Mouse (Mus musculus): Measurements from ENCODE around the gene Cux2. TPM values are rescaled to one million over a fixed set of nuclear protein-coding genes. Genes with fewer than 3 reads are reported as not detected.

Cux2 gene
- polyA plus RNA-seq, 1 experiment from 2014 or later = 6.4 TPM

GRCm38 (mm10) chr5:121972680-121973192, 77.2 kb downstream of the Cux2 start:
- peak; percentile 52 for DNase-seq (ENCODE audit: low spot score)
- Histone ChIP-seq H3K9me3 (replicated peaks) (peaks cover 6% of the 10 kb centered on the region; the same call in 1 of the 2 replicates), H3K4me3 (no peak overlapping the region), H3K27me3 (ENCODE audit: low read depth, poor library complexity, severe bottlenecking) (no peaks in the 10 kb centered on the region), H3K27ac (replicated peaks) (peak overlapping the region; percentile 35; the same call in 1 of the 2 replicates), H3K36me3 (peaks cover 5% of the 10 kb centered on the region), H3K4me1 (peaks cover 26% of the 10 kb centered on the region)
- WGBS = 67% methylated on average over 23 of the region's 23 CpGs

GRCm38 (mm10) chr5:121968999-121969398, 80.9 kb downstream of the Cux2 start:
- Histone ChIP-seq H3K4me3 (no peak overlapping the region), H3K27me3 (ENCODE audit: low read depth, poor library complexity, severe bottlenecking) (no peaks in the 10 kb centered on the region), H3K9me3 (replicated peaks) (peaks cover 6% of the 10 kb centered on the region; the same call in 1 of the 2 replicates), H3K36me3 (peaks cover 5% of the 10 kb centered on the region), H3K27ac (replicated peaks) (no peak overlapping the region), H3K4me1 (peaks cover 58% of the 10 kb centered on the region)
- 95% methylated on average over 15 of the region's 15 CpGs for WGBS
- no peak for DNase-seq (ENCODE audit: low spot score)

- DNase-seq (ENCODE audit: low spot score) = no peak
- no peak overlapping the region for H3K4me3 ChIP-seq
- WGBS = 88% methylated on average over 15 of the region's 15 CpGs
- peaks cover 52% of the 10 kb centered on the region for H3K4me1 ChIP-seq
- peaks cover 6% of the 10 kb centered on the region; the same call in 1 of the 2 replicates for H3K9me3 ChIP-seq (replicated peaks)
- H3K36me3 ChIP-seq = peaks cover 5% of the 10 kb centered on the region
- H3K27ac ChIP-seq (replicated peaks) = no peak overlapping the region; the same call in 1 of the 2 replicates
- no peaks in the 10 kb centered on the region for H3K27me3 ChIP-seq (ENCODE audit: low read depth, poor library complexity, severe bottlenecking)
Measured at GRCm38 (mm10) chr5:121968416-121968815, 81.5 kb downstream of the Cux2 start.

- no peaks in the 10 kb centered on the region for H3K27me3 ChIP-seq (ENCODE audit: low read depth, poor library complexity, severe bottlenecking)
- H3K4me1 ChIP-seq = peaks cover 43% of the 10 kb centered on the region
- no peak overlapping the region for H3K4me3 ChIP-seq
- DNase-seq (ENCODE audit: low spot score) = no peak
- peaks cover 6% of the 10 kb centered on the region; the same call in 1 of the 2 replicates for H3K9me3 ChIP-seq (replicated peaks)
- peaks cover 5% of the 10 kb centered on the region for H3K36me3 ChIP-seq
- no peak overlapping the region for H3K27ac ChIP-seq (replicated peaks)
- whole genome bisulfite sequencing = 96% methylated on average over 5 of the region's 5 CpGs
Measured at GRCm38 (mm10) chr5:121967520-121967919, 82.4 kb downstream of the Cux2 start.

- no peak overlapping the region for H3K4me3 ChIP-seq
- H3K36me3 ChIP-seq = peaks cover 5% of the 10 kb centered on the region
- WGBS = 58% methylated on average over 16 of the region's 16 CpGs
- peaks cover 40% of the 10 kb centered on the region for H3K4me1 ChIP-seq
- peaks cover 4% of the 10 kb centered on the region; the same call in 1 of the 2 replicates for H3K9me3 ChIP-seq (replicated peaks)
- no peaks in the 10 kb centered on the region for H3K27me3 ChIP-seq (ENCODE audit: low read depth, poor library complexity, severe bottlenecking)
- peak; percentile 35 for DNase-seq (ENCODE audit: low spot score)
- H3K27ac ChIP-seq (replicated peaks) = peak overlapping the region; percentile 55; the same call in 1 of the 2 replicates
Measured at GRCm38 (mm10) chr5:121966940-121967339, 83.0 kb downstream of the Cux2 start.

GRCm38 (mm10) chr5:121962974-121963373, 86.9 kb downstream of the Cux2 start:
- no peaks in the 10 kb centered on the region for H3K36me3 ChIP-seq
- H3K27ac ChIP-seq (replicated peaks) = no peak overlapping the region
- no peak overlapping the region for H3K4me3 ChIP-seq
- H3K27me3 ChIP-seq (ENCODE audit: low read depth, poor library complexity, severe bottlenecking) = no peaks in the 10 kb centered on the region
- no peaks in the 10 kb centered on the region for H3K9me3 ChIP-seq (replicated peaks)
- H3K4me1 ChIP-seq = peaks cover 38% of the 10 kb centered on the region
- WGBS = 90% methylated on average over 10 of the region's 10 CpGs
- DNase-seq (ENCODE audit: low spot score) = no peak

GRCm38 (mm10) chr5:121962359-121962758, 87.5 kb downstream of the Cux2 start:
- Histone ChIP-seq H3K4me1 (peaks cover 41% of the 10 kb centered on the region), H3K9me3 (replicated peaks) (no peaks in the 10 kb centered on the region), H3K4me3 (no peak overlapping the region), H3K36me3 (no peaks in the 10 kb centered on the region), H3K27ac (replicated peaks) (no peak overlapping the region), H3K27me3 (ENCODE audit: low read depth, poor library complexity, severe bottlenecking) (no peaks in the 10 kb centered on the region)
- 96% methylated on average over 7 of the region's 7 CpGs for WGBS
- no peak for DNase-seq (ENCODE audit: low spot score)

- H3K4me1 ChIP-seq = peaks cover 30% of the 10 kb centered on the region
- no peak for DNase-seq (ENCODE audit: low spot score)
- no peak overlapping the region for H3K27ac ChIP-seq (replicated peaks)
- no peaks in the 10 kb centered on the region for H3K36me3 ChIP-seq
- no peaks in the 10 kb centered on the region for H3K27me3 ChIP-seq (ENCODE audit: low read depth, poor library complexity, severe bottlenecking)
- WGBS = 86% methylated on average over 8 of the region's 8 CpGs
- no peaks in the 10 kb centered on the region for H3K9me3 ChIP-seq (replicated peaks)
- H3K4me3 ChIP-seq = no peak overlapping the region
Measured at GRCm38 (mm10) chr5:121961256-121961655, 88.6 kb downstream of the Cux2 start.

GRCm38 (mm10) chr5:121959688-121960087, 90.2 kb downstream of the Cux2 start:
- H3K9me3 ChIP-seq (replicated peaks) = no peaks in the 10 kb centered on the region
- H3K4me3 ChIP-seq = no peak overlapping the region
- H3K4me1 ChIP-seq = peaks cover 22% of the 10 kb centered on the region
- no peak overlapping the region for H3K27ac ChIP-seq (replicated peaks)
- WGBS = 88% methylated on average over 10 of the region's 10 CpGs
- no peak for DNase-seq (ENCODE audit: low spot score)
- H3K36me3 ChIP-seq = no peaks in the 10 kb centered on the region
- no peaks in the 10 kb centered on the region for H3K27me3 ChIP-seq (ENCODE audit: low read depth, poor library complexity, severe bottlenecking)

- H3K4me3 ChIP-seq = no peak overlapping the region
- peaks cover 17% of the 10 kb centered on the region for H3K4me1 ChIP-seq
- H3K27ac ChIP-seq (replicated peaks) = no peak overlapping the region
- no peaks in the 10 kb centered on the region for H3K9me3 ChIP-seq (replicated peaks)
- H3K36me3 ChIP-seq = no peaks in the 10 kb centered on the region
- WGBS = 89% methylated on average over 9 of the region's 9 CpGs
- no peak for DNase-seq (ENCODE audit: low spot score)
- H3K27me3 ChIP-seq (ENCODE audit: low read depth, poor library complexity, severe bottlenecking) = no peaks in the 10 kb centered on the region
Measured at GRCm38 (mm10) chr5:121958551-121958950, 91.4 kb downstream of the Cux2 start.

- Histone ChIP-seq H3K4me3 (no peak overlapping the region), H3K9me3 (replicated peaks) (no peaks in the 10 kb centered on the region), H3K4me1 (peaks cover 17% of the 10 kb centered on the region), H3K27ac (replicated peaks) (no peak overlapping the region), H3K27me3 (ENCODE audit: low read depth, poor library complexity, severe bottlenecking) (no peaks in the 10 kb centered on the region), H3K36me3 (no peaks in the 10 kb centered on the region)
- DNase-seq (ENCODE audit: low spot score) = no peak
- WGBS = 92% methylated on average over 5 of the region's 5 CpGs
Measured at GRCm38 (mm10) chr5:121955806-121956205, 94.1 kb downstream of the Cux2 start.

- peaks cover 44% of the 10 kb centered on the region for H3K4me1 ChIP-seq
- H3K27me3 ChIP-seq (ENCODE audit: low read depth, poor library complexity, severe bottlenecking) = peaks cover 25% of the 10 kb centered on the region
- H3K9me3 ChIP-seq (replicated peaks) = no peaks in the 10 kb centered on the region
- no peaks in the 10 kb centered on the region for H3K36me3 ChIP-seq
- no peak overlapping the region for H3K4me3 ChIP-seq
- DNase-seq (ENCODE audit: low spot score) = no peak
- WGBS = 84% methylated on average over 2 of the region's 2 CpGs
- no peak overlapping the region for H3K27ac ChIP-seq (replicated peaks)
Measured at GRCm38 (mm10) chr5:121950175-121950574, 99.7 kb downstream of the Cux2 start.

- peak overlapping the region; percentile 48; the same call in 1 of the 2 replicates for H3K4me3 ChIP-seq
- peaks cover 37% of the 10 kb centered on the region for H3K4me1 ChIP-seq
Measured at GRCm38 (mm10) chr5:121949050-121949443, 100.9 kb downstream of the Cux2 start.

More at GRCm38 (mm10) chr5:121949050-121949443, 100.9 kb downstream of the Cux2 start:
- no peaks in the 10 kb centered on the region for H3K36me3 ChIP-seq
- peaks cover 25% of the 10 kb centered on the region for H3K27me3 ChIP-seq (ENCODE audit: low read depth, poor library complexity, severe bottlenecking)
- WGBS = 47% methylated on average over 8 of the region's 8 CpGs
- DNase-seq (ENCODE audit: low spot score) = no peak
- H3K9me3 ChIP-seq (replicated peaks) = no peaks in the 10 kb centered on the region
- peak overlapping the region; percentile 76 for H3K27ac ChIP-seq (replicated peaks)
